Mouse (Mus musculus): Measurements from ENCODE around the gene Trpm6. TPM values are rescaled to one million over a fixed set of nuclear protein-coding genes. Genes with fewer than 3 reads are reported as not detected.

Trpm6 gene
- polyA plus RNA-seq, 1 experiment from 2014 or later: 0.91 TPM

DNA sequence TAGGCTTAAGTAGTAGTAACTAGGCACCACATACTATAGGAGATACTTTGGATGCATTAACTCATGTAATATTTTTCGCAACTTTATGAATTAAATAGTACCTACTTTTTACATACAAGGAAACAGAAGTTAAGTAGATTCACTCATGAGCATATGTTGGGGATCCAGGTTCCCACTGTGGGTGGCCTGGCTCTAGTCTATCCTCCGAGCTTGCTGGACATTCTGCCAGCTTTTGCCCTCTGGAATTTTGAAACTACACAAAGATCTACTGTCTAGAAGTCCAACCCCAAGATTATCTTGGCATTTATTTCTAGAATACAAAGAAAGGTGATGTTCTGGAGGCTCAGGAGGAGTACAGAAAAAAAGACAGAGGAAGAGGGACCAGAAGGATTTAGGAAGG lies 78.8 kb downstream of the Trpm6 start:
- H3K9ac ChIP-seq (replicated peaks; ENCODE audit: low read length): no peak overlapping the region
- H3K4me3 ChIP-seq (ENCODE audit: low read length): no peak overlapping the region
- no peaks in the 10 kb centered on the region for H3K27me3 ChIP-seq (ENCODE audit: insufficient read depth, low read length)
- no peaks in the 10 kb centered on the region for H3K9me3 ChIP-seq (ENCODE audit: low read length)
- no peak for ATAC-seq (ENCODE audit: low FRiP score, low TSS enrichment)
- WGBS: 88% methylated on average over 2 of the region's 2 CpGs
- H3K36me3 ChIP-seq (ENCODE audit: insufficient read depth, low read length): no peaks in the 10 kb centered on the region
- H3K4me2 ChIP-seq (replicated peaks; ENCODE audit: low read depth, low read length): no peak overlapping the region
- H3K4me1 ChIP-seq (ENCODE audit: insufficient read depth, low read length): no peaks in the 10 kb centered on the region
- no peak overlapping the region for H3K27ac ChIP-seq (ENCODE audit: low read length)

DNA sequence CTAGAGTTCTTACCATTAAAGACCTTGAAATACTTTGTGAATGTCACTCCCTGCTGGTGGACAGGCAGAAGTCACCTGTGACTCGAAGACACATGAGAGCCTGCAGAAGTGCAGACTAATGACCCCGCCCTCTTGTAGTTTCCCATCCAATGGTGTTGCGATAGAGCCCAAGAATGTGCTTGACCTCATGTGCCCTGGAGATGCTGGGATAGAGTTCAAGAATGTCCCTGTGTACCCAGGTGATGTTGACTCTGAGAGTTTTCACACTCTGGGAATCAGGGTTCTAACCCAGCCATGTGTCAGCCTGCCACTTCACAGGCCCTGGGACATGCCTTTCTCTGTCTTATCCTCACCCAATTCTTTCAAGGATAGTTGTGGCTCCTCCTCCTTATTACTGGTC lies 81.4 kb downstream of the Trpm6 start:
- H3K9ac ChIP-seq (replicated peaks; ENCODE audit: low read length): no peak overlapping the region
- no peak overlapping the region for H3K27ac ChIP-seq (ENCODE audit: low read length)
- H3K9me3 ChIP-seq (ENCODE audit: low read length): no peaks in the 10 kb centered on the region
- H3K36me3 ChIP-seq (ENCODE audit: insufficient read depth, low read length): no peaks in the 10 kb centered on the region
- no peaks in the 10 kb centered on the region for H3K4me1 ChIP-seq (ENCODE audit: insufficient read depth, low read length)
- no peak for ATAC-seq (ENCODE audit: low FRiP score, low TSS enrichment)
- no peak overlapping the region for H3K4me2 ChIP-seq (replicated peaks; ENCODE audit: low read depth, low read length)
- H3K27me3 ChIP-seq (ENCODE audit: insufficient read depth, low read length): no peaks in the 10 kb centered on the region
- 83% methylated on average over 3 of the region's 3 CpGs for WGBS
- H3K4me3 ChIP-seq (ENCODE audit: low read length): no peak overlapping the region

DNA sequence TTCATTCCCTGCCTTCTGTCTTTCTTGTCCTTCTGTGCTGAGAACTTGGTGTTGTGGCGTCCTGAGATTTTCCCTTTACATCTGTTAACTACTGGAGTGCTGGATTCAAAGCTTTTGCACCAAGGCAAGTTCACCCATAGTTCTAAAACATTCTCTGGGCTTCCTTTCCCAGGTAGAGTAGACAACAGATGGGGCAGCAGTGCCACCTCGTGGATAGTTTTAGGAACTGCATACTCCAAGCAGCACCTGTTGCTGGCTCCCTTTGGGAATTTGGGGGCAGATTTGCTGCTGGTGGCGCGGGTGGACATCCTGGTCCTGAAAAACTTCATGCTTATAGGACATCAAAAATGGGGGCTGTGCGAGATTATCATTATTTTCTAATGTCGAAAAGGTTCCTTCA lies 85.2 kb downstream of the Trpm6 start:
- H3K27ac ChIP-seq (ENCODE audit: low read length): no peak overlapping the region
- no peaks in the 10 kb centered on the region for H3K27me3 ChIP-seq (ENCODE audit: insufficient read depth, low read length)
- 6% methylated on average over 6 of the region's 6 CpGs for WGBS
- no peak overlapping the region for H3K9ac ChIP-seq (replicated peaks; ENCODE audit: low read length)
- no peaks in the 10 kb centered on the region for H3K9me3 ChIP-seq (ENCODE audit: low read length)
- no peak overlapping the region for H3K4me3 ChIP-seq (ENCODE audit: low read length)
- no peaks in the 10 kb centered on the region for H3K4me1 ChIP-seq (ENCODE audit: insufficient read depth, low read length)
- no peaks in the 10 kb centered on the region for H3K36me3 ChIP-seq (ENCODE audit: insufficient read depth, low read length)
- H3K4me2 ChIP-seq (replicated peaks; ENCODE audit: low read depth, low read length): no peak overlapping the region
- peak; percentile 73; the same call in 1 of the 2 replicates for ATAC-seq (ENCODE audit: low FRiP score, low TSS enrichment)

DNA sequence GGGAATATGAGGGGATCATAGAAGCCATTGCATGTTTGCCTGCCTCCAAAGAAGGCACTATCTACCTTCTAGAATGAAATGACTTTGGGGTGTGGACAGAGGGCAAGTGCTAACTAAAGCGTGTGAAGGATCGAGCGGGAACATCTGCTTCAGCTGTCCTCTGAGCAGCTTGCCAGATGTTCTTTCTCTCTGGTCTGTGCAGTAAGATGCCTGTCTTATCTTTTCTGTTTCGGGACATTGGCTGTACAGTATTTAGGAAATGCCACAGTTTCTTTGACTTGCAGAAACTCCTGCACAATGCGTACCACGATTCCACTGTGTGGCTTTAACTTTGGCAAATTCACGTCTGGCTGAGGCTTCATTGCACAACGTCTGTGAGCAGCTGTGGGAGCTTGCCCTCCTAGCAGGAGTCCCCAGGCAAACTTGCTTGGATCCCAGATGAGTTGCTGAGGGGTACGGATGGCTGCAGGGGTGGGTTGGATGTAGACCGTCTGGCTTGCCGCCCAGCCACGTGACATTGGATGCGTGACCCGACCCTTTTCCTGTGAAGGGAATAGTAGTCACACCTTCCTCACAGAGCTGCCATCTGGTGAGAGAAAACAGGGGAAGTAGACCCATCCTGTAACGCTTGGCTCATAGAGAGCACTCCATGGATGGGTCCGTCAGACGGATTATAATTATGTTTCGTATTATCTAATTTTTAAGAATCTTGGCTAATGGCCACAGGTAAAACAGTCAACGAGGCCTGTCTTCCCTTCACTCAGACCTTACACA lies 92.2 kb downstream of the Trpm6 start:
- Histone ChIP-seq H3K27me3 (ENCODE audit: insufficient read depth, low read length) (no peaks in the 10 kb centered on the region), H3K27ac (ENCODE audit: low read length) (no peak overlapping the region), H3K4me2 (replicated peaks; ENCODE audit: low read depth, low read length) (no peak overlapping the region), H3K4me3 (ENCODE audit: low read length) (no peak overlapping the region), H3K4me1 (ENCODE audit: insufficient read depth, low read length) (no peaks in the 10 kb centered on the region), H3K9ac (replicated peaks; ENCODE audit: low read length) (no peak overlapping the region), H3K9me3 (ENCODE audit: low read length) (no peaks in the 10 kb centered on the region), H3K36me3 (ENCODE audit: insufficient read depth, low read length) (no peaks in the 10 kb centered on the region)
- ATAC-seq (ENCODE audit: low FRiP score, low TSS enrichment): no peak
- 58% methylated on average over 19 of the region's 19 CpGs for WGBS

DNA sequence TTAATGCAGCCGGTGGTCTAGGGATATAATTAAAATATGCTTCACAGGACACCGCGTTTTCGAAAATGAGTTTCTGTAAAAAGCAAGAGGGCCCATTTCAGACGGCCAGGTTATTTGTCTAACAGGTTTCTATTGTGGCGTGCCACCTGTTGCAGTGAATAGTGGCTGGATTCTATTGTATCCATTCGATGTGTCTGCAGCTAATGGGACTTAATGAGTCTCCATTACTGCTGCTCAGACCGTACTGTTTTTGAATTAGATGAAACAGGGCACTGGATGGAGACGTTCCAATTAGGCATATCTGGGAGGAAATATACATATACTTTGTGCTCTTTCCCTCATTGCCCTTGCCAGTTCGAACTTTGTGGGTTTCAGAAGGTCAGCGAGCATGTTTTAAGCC lies 92.8 kb downstream of the Trpm6 start:
- WGBS: 90% methylated on average over 11 of the region's 11 CpGs
- H3K27ac ChIP-seq (ENCODE audit: low read length): no peak overlapping the region
- no peaks in the 10 kb centered on the region for H3K27me3 ChIP-seq (ENCODE audit: insufficient read depth, low read length)
- no peaks in the 10 kb centered on the region for H3K4me1 ChIP-seq (ENCODE audit: insufficient read depth, low read length)
- no peak overlapping the region for H3K4me3 ChIP-seq (ENCODE audit: low read length)
- H3K4me2 ChIP-seq (replicated peaks; ENCODE audit: low read depth, low read length): no peak overlapping the region
- no peaks in the 10 kb centered on the region for H3K36me3 ChIP-seq (ENCODE audit: insufficient read depth, low read length)
- no peaks in the 10 kb centered on the region for H3K9me3 ChIP-seq (ENCODE audit: low read length)
- no peak for ATAC-seq (ENCODE audit: low FRiP score, low TSS enrichment)
- no peak overlapping the region for H3K9ac ChIP-seq (replicated peaks; ENCODE audit: low read length)

DNA sequence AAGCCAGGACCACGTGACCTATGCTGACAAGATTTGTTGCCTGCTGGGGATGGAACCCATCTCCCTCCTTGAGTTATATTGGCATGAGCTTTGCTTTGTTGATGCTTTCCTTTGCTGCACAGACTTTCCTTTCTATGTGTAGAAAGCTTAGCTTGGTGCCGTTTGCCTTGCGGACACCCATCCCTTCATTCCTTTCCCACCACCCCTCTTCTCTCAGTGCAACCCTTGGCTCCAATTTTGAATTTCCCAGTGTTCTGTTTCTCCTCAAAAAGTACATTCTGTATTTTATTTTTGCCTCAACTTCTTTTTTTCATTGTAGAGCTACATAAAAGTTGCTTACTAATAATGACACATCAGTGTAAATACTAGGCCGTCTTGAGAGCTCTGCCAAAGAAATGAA lies 96.6 kb downstream of the Trpm6 start:
- Histone ChIP-seq H3K27ac (ENCODE audit: low read length) (no peak overlapping the region), H3K4me2 (replicated peaks; ENCODE audit: low read depth, low read length) (no peak overlapping the region), H3K36me3 (ENCODE audit: insufficient read depth, low read length) (no peaks in the 10 kb centered on the region), H3K27me3 (ENCODE audit: insufficient read depth, low read length) (no peaks in the 10 kb centered on the region), H3K4me1 (ENCODE audit: insufficient read depth, low read length) (no peaks in the 10 kb centered on the region), H3K4me3 (ENCODE audit: low read length) (no peak overlapping the region), H3K9me3 (ENCODE audit: low read length) (no peaks in the 10 kb centered on the region), H3K9ac (replicated peaks; ENCODE audit: low read length) (no peak overlapping the region)
- ATAC-seq (ENCODE audit: low FRiP score, low TSS enrichment): no peak
- 92% methylated on average over 4 of the region's 4 CpGs for WGBS

DNA sequence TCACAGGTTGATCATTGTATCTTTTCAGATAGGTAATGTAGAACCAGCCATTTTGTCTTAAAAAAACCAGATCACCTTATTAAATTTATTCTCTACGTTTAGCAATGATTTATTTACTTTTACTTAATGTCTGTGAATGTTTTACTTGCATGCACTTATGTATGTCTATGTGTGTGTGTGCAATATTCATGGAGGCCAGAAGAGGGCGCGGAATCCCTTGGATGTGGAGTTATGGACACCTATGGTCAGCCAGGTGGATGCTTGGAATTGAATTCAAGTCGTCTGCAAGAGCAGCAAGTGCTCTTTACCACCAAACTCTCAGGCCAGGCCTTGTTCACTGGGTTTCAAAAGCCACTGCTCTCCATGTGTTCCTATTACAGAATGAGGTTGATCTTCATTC lies 118.5 kb downstream of the Trpm6 start:
- ATAC-seq (ENCODE audit: low FRiP score, low TSS enrichment): no peak
- H3K4me2 ChIP-seq (replicated peaks; ENCODE audit: low read depth, low read length): no peak overlapping the region
- no peak overlapping the region for H3K4me3 ChIP-seq (ENCODE audit: low read length)
- no peak overlapping the region for H3K9ac ChIP-seq (replicated peaks; ENCODE audit: low read length)
- no peaks in the 10 kb centered on the region for H3K27me3 ChIP-seq (ENCODE audit: insufficient read depth, low read length)
- 63% methylated on average over 4 of the region's 4 CpGs for WGBS
- H3K9me3 ChIP-seq (ENCODE audit: low read length): no peaks in the 10 kb centered on the region
- no peaks in the 10 kb centered on the region for H3K36me3 ChIP-seq (ENCODE audit: insufficient read depth, low read length)
- no peaks in the 10 kb centered on the region for H3K4me1 ChIP-seq (ENCODE audit: insufficient read depth, low read length)
- no peak overlapping the region for H3K27ac ChIP-seq (ENCODE audit: low read length)

DNA sequence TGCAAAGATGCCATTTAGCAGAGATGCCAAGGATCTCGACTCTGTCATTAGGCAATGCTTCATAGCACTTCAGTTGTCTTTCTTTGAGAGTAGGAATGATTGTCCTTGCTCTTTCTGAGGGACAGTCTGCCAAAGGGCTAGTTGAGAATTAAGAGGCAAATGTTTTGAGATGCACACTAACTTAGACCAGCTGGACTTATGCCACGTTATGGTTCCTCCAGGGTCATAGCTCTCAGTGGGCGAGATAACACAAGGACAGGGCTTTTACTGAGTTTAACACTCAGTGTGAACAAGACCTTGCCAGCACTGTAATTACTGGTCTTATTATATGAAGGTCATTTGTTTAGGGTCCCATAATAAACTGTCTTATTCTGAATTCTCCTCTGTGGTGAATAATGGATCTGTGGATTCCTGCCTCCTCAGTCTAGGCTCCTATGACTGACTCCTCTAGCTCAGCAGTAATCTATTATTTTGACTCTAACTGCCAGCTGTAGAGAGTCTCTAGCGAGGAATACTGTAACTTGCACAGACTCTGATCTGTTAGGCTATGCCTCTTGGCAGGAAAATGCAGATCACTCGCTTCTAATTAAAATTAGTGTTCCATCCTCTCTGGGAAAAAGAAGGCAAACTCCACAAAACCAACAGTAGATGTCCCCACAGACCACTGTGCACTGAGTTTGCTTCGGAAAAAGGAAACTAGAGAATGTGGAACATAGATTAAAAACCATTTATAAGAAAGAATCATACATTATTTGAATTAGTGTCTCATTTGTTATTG lies 123.2 kb downstream of the Trpm6 start:
- Histone ChIP-seq H3K4me1 (ENCODE audit: insufficient read depth, low read length) (0 out of 2 replicates have a peak, but pooled peaks cover 4% of the 10 kb centered on the region), H3K4me3 (ENCODE audit: low read length) (no peak overlapping the region), H3K4me2 (replicated peaks; ENCODE audit: low read depth, low read length) (no peak overlapping the region), H3K9me3 (ENCODE audit: low read length) (no peaks in the 10 kb centered on the region), H3K27ac (ENCODE audit: low read length) (no peak overlapping the region), H3K27me3 (ENCODE audit: insufficient read depth, low read length) (no peaks in the 10 kb centered on the region), H3K9ac (replicated peaks; ENCODE audit: low read length) (no peak overlapping the region), H3K36me3 (ENCODE audit: insufficient read depth, low read length) (no peaks in the 10 kb centered on the region)
- ATAC-seq (ENCODE audit: low FRiP score, low TSS enrichment): no peak
- 60% methylated on average over 6 of the region's 6 CpGs for WGBS

DNA sequence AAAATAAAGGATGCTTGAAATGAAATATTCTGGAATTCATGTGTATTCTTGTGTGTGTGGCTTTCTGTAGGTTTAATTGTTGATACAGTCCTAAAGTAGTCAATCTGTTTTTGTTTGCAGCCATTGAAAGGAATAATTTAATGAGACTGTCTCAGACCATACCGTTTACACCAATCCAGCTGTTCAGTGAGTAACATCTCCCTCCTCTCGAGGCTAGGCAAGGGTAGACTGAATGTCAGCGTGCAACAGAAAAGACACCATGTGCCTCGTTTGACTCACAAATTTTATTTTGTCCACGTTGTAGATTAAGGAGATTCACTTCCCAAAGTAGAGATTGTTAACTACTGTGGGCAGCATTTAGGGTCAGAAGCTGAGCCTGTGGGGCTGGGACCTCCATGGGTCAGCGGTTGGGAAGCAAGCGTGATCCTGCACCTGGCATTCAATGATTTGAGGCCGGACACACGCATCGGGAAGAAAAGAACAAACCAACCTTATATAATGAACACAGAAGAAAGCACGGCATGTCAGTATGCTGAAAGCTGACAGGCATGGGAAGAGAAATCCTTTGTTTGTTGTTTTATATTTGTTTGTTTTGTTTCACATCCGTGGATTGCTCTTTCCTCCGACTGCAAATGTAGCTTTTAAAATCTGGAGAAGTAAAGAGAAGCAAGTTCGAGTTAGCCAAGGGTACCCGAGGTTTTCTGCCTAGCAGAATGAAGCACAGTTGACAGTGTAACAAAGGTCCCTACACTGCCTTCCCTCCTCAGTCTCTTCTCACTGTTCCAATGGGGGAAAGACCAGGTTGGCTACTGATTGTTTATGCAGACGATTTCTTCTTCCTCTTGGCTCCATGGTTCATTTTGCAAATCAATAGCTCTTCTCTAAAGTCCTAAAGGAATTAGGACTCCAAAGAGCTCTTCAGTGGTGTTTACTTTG lies 124.2 kb downstream of the Trpm6 start:
- Histone ChIP-seq H3K27me3 (ENCODE audit: insufficient read depth, low read length) (no peaks in the 10 kb centered on the region), H3K27ac (ENCODE audit: low read length) (no peak overlapping the region), H3K4me2 (replicated peaks; ENCODE audit: low read depth, low read length) (no peak overlapping the region), H3K36me3 (ENCODE audit: insufficient read depth, low read length) (no peaks in the 10 kb centered on the region), H3K4me1 (ENCODE audit: insufficient read depth, low read length) (0 out of 2 replicates have a peak, but pooled peaks cover 4% of the 10 kb centered on the region), H3K9ac (replicated peaks; ENCODE audit: low read length) (no peak overlapping the region), H3K4me3 (ENCODE audit: low read length) (no peak overlapping the region), H3K9me3 (ENCODE audit: low read length) (no peaks in the 10 kb centered on the region)
- ATAC-seq (ENCODE audit: low FRiP score, low TSS enrichment): no peak
- 39% methylated on average over 16 of the region's 16 CpGs for WGBS
